Mouse (Mus musculus): ENCODE data around the gene Gm49601. TPM values are rescaled to one million over a fixed set of nuclear protein-coding genes. Genes with fewer than 3 reads are reported as not detected.

Gm49601 gene
- total and polyA plus RNA-seq, 3 experiments: 0.33 TPM; not detected in 2

DNA sequence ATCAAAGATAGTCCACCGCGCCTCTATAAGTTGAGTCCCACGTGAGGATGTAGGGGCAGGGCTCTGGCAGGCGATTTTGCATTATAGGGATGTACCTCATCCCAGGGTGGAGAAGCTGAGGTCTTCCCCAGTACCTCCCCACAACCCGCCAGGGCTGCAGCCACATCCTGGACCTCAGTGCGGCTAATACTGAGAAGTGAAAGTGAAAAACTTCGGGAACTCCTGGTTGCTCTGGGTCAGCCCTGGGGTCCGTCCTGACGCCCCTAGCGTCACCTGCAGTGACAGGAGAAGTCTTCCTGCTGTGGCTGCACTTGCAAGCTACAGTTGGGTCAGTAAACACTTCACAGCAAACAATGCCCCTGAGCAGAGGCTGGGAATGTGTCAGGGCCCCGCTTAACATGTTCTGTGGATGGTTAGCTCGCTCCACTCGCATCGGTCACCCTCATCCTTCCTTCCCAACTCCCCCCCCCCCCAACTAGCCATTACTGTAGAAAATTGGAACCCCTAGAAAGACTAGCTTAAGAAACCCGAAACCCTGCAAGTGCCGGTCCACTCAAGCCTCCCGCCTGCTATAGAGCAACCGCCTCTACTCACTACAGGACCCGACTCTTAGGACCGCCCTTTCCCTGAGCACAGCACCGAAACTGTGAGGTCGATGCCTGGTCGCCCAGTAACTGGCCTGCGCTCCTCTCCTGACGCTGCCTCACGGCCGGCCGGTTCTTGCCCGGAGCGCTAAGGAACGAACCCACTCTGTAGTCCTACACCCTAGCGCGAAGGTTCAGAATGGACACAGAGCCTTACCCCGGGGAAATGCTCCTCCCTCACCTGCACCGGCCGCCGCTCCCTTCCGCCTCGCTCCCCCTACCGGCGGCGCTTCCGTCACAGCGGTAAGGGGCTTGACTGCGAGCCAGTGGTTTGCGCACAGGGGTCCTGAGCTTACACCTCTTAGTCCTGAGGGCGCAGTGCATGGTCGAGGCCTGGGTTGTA is 36.1 kb downstream of the Gm49601 start, which contains the start of gene Tbx1:
Gene Tbx1, minus strand, starts transcription at position 868 of the 987 bp plus-strand sequence.
- no peaks in the 10 kb centered on the region for H3K36me3 ChIP-seq (replicated peaks)
- no peak for DNase-seq (ENCODE audit: low spot score)
- no peak for TF ChIP-seq GATA1 (IDR thresholded peaks at IDR 0.05; ENCODE audit: borderline replicate concordance, low read length)
- no peak for TF ChIP-seq CTCF (IDR thresholded peaks at IDR 0.05; ENCODE audit: low read depth, low read length)
- TF ChIP-seq GATA2 (IDR thresholded peaks at IDR 0.05; ENCODE audit: borderline replicate concordance, low read depth, low read length): no peak
- TF ChIP-seq TAL1 (conservative IDR thresholded peaks at IDR 0.05; ENCODE audit: low read depth, low read length): no peak
- H3K4me3 ChIP-seq (ENCODE audit: low read depth, low read length): no peak within 1 kb of the TSS
- peaks cover 54% of the 10 kb centered on the region for H3K27me3 ChIP-seq (ENCODE audit: insufficient read depth, low read length)
- no peaks in the 10 kb centered on the region for H3K4me1 ChIP-seq (ENCODE audit: insufficient read depth, low read depth, low read length)
- peaks cover 19% of the 10 kb centered on the region for H3K9me3 ChIP-seq (replicated peaks)
- no peak for ATAC-seq (ENCODE audit: extremely low read depth, insufficient number of reproducible peaks, low FRiP score, poor library complexity, severe bottlenecking)

DNA sequence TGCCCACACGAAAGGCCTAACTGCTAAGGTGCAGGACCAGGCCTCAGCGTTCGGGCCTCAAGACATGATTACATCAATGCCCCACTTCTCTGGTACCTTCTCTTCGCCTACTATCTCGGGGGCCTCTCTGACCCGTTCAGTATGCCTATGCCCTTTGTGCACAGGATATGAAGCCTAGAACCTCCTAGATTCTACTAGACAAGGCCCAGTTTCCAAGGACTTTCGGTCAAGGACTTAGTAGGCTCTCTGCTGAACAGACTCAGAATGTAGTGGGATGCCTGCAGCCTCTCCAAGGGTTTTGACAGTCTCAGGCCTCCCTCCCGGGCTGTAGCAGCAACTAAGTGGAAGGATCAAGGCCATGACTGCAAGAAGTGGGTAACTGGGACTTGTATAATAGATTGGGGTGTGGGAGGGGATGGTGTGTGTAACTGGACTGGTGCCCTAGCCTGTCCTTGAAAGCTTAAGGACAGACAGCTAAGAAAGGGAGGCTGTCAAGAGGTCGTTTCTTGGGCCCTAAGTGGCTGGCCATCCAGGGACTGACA is 37.1 kb downstream of the Gm49601 start:
- DNase-seq (ENCODE audit: low spot score) (no peak), ATAC-seq (ENCODE audit: extremely low read depth, insufficient number of reproducible peaks, low FRiP score, poor library complexity, severe bottlenecking) (no peak)
- no peak overlapping the region for H3K4me3 ChIP-seq (ENCODE audit: low read depth, low read length)
- peaks cover 50% of the 10 kb centered on the region for H3K27me3 ChIP-seq (ENCODE audit: insufficient read depth, low read length)
- TF ChIP-seq CTCF (IDR thresholded peaks at IDR 0.05; ENCODE audit: low read depth, low read length) (no peak), TAL1 (conservative IDR thresholded peaks at IDR 0.05; ENCODE audit: low read depth, low read length) (no peak), GATA1 (IDR thresholded peaks at IDR 0.05; ENCODE audit: borderline replicate concordance, low read length) (no peak), GATA2 (IDR thresholded peaks at IDR 0.05; ENCODE audit: borderline replicate concordance, low read depth, low read length) (no peak), POLR2AphosphoS5 (IDR thresholded peaks at IDR 0.05; ENCODE audit: insufficient replicate concordance, low read depth, low read length) (no peak)
- peaks cover 22% of the 10 kb centered on the region for H3K9me3 ChIP-seq (replicated peaks)
- H3K36me3 ChIP-seq (replicated peaks): no peaks in the 10 kb centered on the region
- H3K4me1 ChIP-seq (ENCODE audit: insufficient read depth, low read depth, low read length): no peaks in the 10 kb centered on the region

- Histone ChIP-seq H3K4me3 (ENCODE audit: low read depth, low read length) (no peak overlapping the region), H3K9me3 (replicated peaks) (peaks cover 22% of the 10 kb centered on the region), H3K27me3 (ENCODE audit: insufficient read depth, low read length) (peaks cover 50% of the 10 kb centered on the region), H3K4me1 (ENCODE audit: insufficient read depth, low read depth, low read length) (no peaks in the 10 kb centered on the region), H3K36me3 (replicated peaks) (no peaks in the 10 kb centered on the region)
- DNase-seq (ENCODE audit: low spot score) (no peak), ATAC-seq (ENCODE audit: extremely low read depth, insufficient number of reproducible peaks, low FRiP score, poor library complexity, severe bottlenecking) (no peak)
- TF ChIP-seq GATA2 (IDR thresholded peaks at IDR 0.05; ENCODE audit: borderline replicate concordance, low read depth, low read length) (no peak), GATA1 (IDR thresholded peaks at IDR 0.05; ENCODE audit: borderline replicate concordance, low read length) (no peak), TAL1 (conservative IDR thresholded peaks at IDR 0.05; ENCODE audit: low read depth, low read length) (no peak), POLR2AphosphoS5 (IDR thresholded peaks at IDR 0.05; ENCODE audit: insufficient replicate concordance, low read depth, low read length) (no peak), CTCF (IDR thresholded peaks at IDR 0.05; ENCODE audit: low read depth, low read length) (no peak)
Observed at GRCm38 (mm10) chr16:18588738-18589055, 37.5 kb downstream of the Gm49601 start.

GRCm38 (mm10) chr16:18587847-18588737 is 38.1 kb downstream of the Gm49601 start:
- Histone ChIP-seq H3K36me3 (replicated peaks) (no peaks in the 10 kb centered on the region), H3K4me1 (ENCODE audit: insufficient read depth, low read depth, low read length) (no peaks in the 10 kb centered on the region), H3K27me3 (ENCODE audit: insufficient read depth, low read length) (peaks cover 45% of the 10 kb centered on the region), H3K9me3 (replicated peaks) (peaks cover 23% of the 10 kb centered on the region), H3K4me3 (ENCODE audit: low read depth, low read length) (no peak overlapping the region)
- DNase-seq (ENCODE audit: low spot score) (no peak), ATAC-seq (ENCODE audit: extremely low read depth, insufficient number of reproducible peaks, low FRiP score, poor library complexity, severe bottlenecking) (no peak)
- no peak for TF ChIP-seq POLR2AphosphoS5 (IDR thresholded peaks at IDR 0.05; ENCODE audit: insufficient replicate concordance, low read depth, low read length)
- TF ChIP-seq GATA1 (IDR thresholded peaks at IDR 0.05; ENCODE audit: borderline replicate concordance, low read length): no peak
- TF ChIP-seq TAL1 (conservative IDR thresholded peaks at IDR 0.05; ENCODE audit: low read depth, low read length): no peak

DNA sequence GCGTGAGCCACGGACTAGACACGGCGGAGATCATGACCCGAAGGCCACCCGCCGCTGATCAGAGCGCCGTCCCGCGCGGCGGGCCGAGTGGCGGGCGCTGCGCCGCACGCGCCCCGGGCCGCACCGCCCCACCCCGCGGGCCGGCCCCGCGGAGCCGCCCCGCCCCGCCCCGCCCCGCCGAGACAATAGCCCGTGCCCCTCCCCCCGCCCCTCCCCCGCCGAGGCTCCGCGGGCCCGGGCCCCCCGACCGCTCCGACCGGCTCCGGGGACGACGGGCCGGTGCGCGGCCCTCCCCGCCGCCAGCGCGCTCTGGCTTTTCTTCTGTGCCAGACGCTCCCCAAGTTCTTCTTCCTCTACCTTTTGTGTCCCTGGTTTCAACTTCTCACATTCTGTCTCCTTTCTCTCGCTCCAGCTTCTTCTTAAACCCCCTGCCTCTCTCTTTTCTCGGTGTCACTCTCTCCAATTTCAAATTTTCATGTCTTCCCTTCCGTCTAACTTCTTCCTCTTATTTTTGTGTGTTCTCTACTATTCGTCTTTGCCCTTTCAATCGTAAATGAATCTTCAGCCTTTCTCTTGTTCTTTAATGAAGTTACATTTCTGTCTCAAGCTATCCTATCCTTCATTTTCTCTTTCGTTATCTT is 39.2 kb downstream of the Gm49601 start:
- TF ChIP-seq CTCF (IDR thresholded peaks at IDR 0.05; ENCODE audit: low read depth, low read length): no peak
- no peak for TF ChIP-seq GATA1 (IDR thresholded peaks at IDR 0.05; ENCODE audit: borderline replicate concordance, low read length)
- no peak for TF ChIP-seq TAL1 (conservative IDR thresholded peaks at IDR 0.05; ENCODE audit: low read depth, low read length)
- no peak for TF ChIP-seq POLR2AphosphoS5 (IDR thresholded peaks at IDR 0.05; ENCODE audit: insufficient replicate concordance, low read depth, low read length)
- no peak for TF ChIP-seq GATA2 (IDR thresholded peaks at IDR 0.05; ENCODE audit: borderline replicate concordance, low read depth, low read length)
- H3K4me1 ChIP-seq (ENCODE audit: insufficient read depth, low read depth, low read length): no peaks in the 10 kb centered on the region
- H3K27me3 ChIP-seq (ENCODE audit: insufficient read depth, low read length): peaks cover 44% of the 10 kb centered on the region; the same call in 1 of the 2 replicates
- no peak for ATAC-seq (ENCODE audit: extremely low read depth, insufficient number of reproducible peaks, low FRiP score, poor library complexity, severe bottlenecking)
- DNase-seq (ENCODE audit: low spot score): no peak
- H3K9me3 ChIP-seq (replicated peaks): peaks cover 34% of the 10 kb centered on the region
- H3K36me3 ChIP-seq (replicated peaks): no peaks in the 10 kb centered on the region
- H3K4me3 ChIP-seq (ENCODE audit: low read depth, low read length): no peak overlapping the region; the same call in 1 of the 2 replicates

All from G1E (cell line).